Mouse (Mus musculus) adrenal gland, adult 10 weeks (tissue): ENCODE data around the gene Zbtb43. TPM values are rescaled to one million over a fixed set of nuclear protein-coding genes. Genes with fewer than 3 reads are reported as not detected.

Source experiments
- polyA plus RNA-seq: library from polyadenylated mRNA; stranded (reverse); fragments of 350-450 nt; fragmentation: Illumina TruSeq; extraction: RNeasy Lipid Tissue Mini Kit (QIAGEN cat#74804); gene quantifications from one replicate; pipeline ENCODE4 v1.2.3, GENCODE M21; 2014; ENCODE audit warnings: low read depth, low replicate concordance

Gene Zbtb43
- 15.7 TPM for polyA plus RNA-seq

DNA sequence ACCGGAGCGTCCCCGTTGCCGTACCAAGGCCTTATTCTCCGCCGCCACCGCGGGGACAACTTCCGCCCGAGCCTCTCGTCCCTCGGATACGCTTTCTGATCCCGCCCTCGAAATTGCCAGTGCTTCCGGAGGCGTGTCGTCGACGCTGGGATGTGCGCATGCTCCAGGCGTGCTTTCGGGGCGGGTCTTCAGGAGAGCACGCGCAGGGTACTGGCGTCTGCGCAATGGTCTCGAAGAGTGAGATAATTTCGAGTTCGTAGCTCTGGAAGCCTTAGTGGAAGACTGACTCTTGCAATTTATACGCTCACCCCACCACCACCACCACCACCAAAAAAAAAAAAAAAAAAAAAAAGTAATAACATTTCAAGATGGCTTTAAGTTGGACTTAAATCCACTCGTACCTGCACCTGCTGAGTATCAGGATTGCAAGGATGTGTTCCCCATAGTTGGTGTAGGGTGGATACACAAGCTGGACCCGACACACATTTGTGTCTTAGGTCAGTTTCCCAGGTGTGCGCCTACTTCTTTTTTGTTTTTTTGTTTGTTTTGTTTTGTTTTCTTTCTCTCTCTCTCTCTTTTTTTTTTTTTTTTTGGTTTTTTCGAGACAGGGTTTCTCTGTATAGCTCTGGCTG lies at the start of gene Zbtb43:
Gene Zbtb43, minus strand, starts transcription at position 94 of the 632 bp plus-strand sequence.

DNA sequence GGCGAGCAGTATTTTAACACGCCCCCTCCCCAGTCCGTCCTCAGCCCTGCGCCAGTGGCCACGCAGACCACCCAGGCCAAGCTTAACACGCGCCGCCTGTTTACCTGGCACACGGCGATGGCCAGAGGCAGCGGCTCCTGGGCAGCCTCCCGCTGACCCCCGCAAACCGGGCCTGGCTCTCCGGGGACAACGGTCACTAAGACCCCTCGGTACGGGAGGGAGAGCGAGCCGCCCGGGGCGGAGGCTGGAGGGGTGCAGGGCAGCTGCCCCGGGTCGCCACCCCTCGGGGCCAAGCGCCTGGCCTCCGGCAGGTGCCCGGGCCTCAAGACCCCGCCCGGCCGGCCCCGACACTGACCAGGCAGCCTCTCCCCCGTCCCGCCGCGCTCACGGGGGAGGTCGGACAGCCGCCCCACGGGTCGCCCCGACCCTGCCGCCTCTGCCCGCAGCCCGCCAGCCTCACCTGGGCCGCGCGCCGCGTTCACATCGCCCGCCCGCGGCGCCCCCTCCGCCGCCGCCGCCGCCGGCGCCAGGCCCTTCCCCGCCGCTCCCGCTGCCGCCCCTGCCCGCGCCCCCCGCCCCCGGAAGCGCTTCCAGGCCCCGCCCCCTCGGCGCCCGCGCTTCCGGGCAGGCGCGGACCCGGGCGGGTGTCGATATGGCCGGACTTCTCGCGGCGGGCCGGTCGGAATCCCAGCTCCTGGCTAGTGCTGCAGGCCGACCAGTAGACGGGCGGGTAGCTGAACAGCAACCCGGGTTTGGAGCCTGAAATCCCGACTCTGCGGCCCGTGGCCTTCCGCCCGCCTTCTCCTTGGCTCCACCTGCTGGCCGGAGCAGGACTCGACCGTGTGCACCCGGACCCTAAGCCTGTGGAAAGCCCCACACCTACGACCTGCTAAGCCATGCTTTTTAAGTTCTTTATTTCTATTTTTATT lies 37.3 kb downstream of the Zbtb43 start, which contains the start of gene Zbtb34:
Gene Zbtb34, minus strand, starts transcription at position 554 of the 929 bp plus-strand sequence.

Other genes with a start within 250 kb of the Zbtb43 start
- 5.2 TPM for gene Ralgps1, start 97.1 kb downstream of the Zbtb43 start, polyA plus RNA-seq
- 6.1 TPM for gene Zbtb34, start 37.2 kb downstream of the Zbtb43 start, polyA plus RNA-seq
- not detected for gene Lmx1b, start 172.0 kb upstream of the Zbtb43 start, polyA plus RNA-seq